ENCODE assay signal across 9 mouse cellular contexts in genomic region chr17:47878378-47879089, GRCm38 (mm10). TPM values are rescaled to one million over a fixed set of nuclear protein-coding genes. Genes with fewer than 3 reads are reported as not detected.
A peak's percentile ranks its signal among the peaks of the same experiment; 100 is the strongest.
DNase-seq lines count a peak whose midpoint lies in the region; ATAC-seq and TF ChIP-seq lines count a peak whose summit lies in the region.
"Had no signal": no experiment of that assay in that cellular context is flagged by ENCODE, and none has a peak within 500 bp of the region (broad histone marks: within the 10 kb centered on the region; RNA-seq: fewer than 3 reads in every experiment).

No protein-coding gene starts in this region.

- WGBS in midbrain, embryonic 11.5 days = 10% methylated on average over 34 of the region's 35 CpGs
- 40% methylated on average over 30 of the region's 35 CpGs for WGBS in stomach, postnatal 0 days

- no peak for TF ChIP-seq EP300 in stomach, postnatal 0 days (optimal IDR thresholded peaks at IDR 0.05)

- no peak overlapping the region for H3K4me3 ChIP-seq in midbrain, embryonic 11.5 days (ENCODE audit: low read depth, low read length)
- H3K4me3 ChIP-seq in stomach, postnatal 0 days (ENCODE audit: low read depth, low read length) = peak overlapping the region; percentile 1; the same call in 1 of the 2 replicates

- peak; percentile 27 for ATAC-seq in midbrain, embryonic 11.5 days (ENCODE audit: low FRiP score)
- 0 out of 2 replicates have a peak, but pooled peaks have one; percentile 24 for ATAC-seq in stomach, postnatal 0 days (ENCODE audit: low FRiP score, low TSS enrichment)

- no peaks in the 10 kb centered on the region for H3K9me3 ChIP-seq in midbrain, embryonic 11.5 days (ENCODE audit: control insufficient read depth, low read length)
- no peaks in the 10 kb centered on the region for H3K9me3 ChIP-seq in stomach, postnatal 0 days (ENCODE audit: control insufficient read depth, low read length)

- peak overlapping the region; percentile 24 for H3K4me2 ChIP-seq in midbrain, embryonic 11.5 days
- H3K4me2 ChIP-seq in stomach, postnatal 0 days (replicated peaks; ENCODE audit: low read depth) = peak overlapping the region; percentile 34

- H3K9ac ChIP-seq in midbrain, embryonic 11.5 days (ENCODE audit: low read length) = peak overlapping the region; percentile 46
- peak overlapping the region; percentile 35; the same call in 1 of the 2 replicates for H3K9ac ChIP-seq in stomach, postnatal 0 days (ENCODE audit: low read length)
- H3K9ac ChIP-seq: liver, embryonic 14.5 days had no signal

- DNase-seq in adrenal gland, adult 2 months = peak; percentile 15
- no peak for DNase-seq in adrenal gland, postnatal 4 days (ENCODE audit: low spot score in 2 of 2)
- DNase-seq in cerebellum, adult 9-10 months = peak; percentile 65
- peak; percentile 47 for DNase-seq in gastrocnemius, postnatal 10 days
- DNase-seq in layer of hippocampus, adult 9-11 months = peak; percentile 83
- peak; percentile 92 for DNase-seq in midbrain, embryonic 11.5 days (ENCODE audit: low spot score, missing footprints)
- DNase-seq in stomach, postnatal 0 days (ENCODE audit: low spot score) = no peak
- no peak for DNase-seq in ovary, adult 18-20 months (ENCODE audit: low spot score)

- TF ChIP-seq CTCF in stomach, postnatal 0 days (IDR thresholded peaks at IDR 0.05; ENCODE audit: low read depth) = no peak

- H3K4me1 ChIP-seq in midbrain, embryonic 11.5 days (ENCODE audit: control insufficient read depth, insufficient read depth, low read length) = peaks cover 72% of the 10 kb centered on the region
- no peaks in the 10 kb centered on the region for H3K4me1 ChIP-seq in stomach, postnatal 0 days (replicated peaks; ENCODE audit: control insufficient read depth, insufficient read depth)

- peaks cover 10% of the 10 kb centered on the region for H3K36me3 ChIP-seq in midbrain, embryonic 11.5 days (ENCODE audit: control insufficient read depth, insufficient read depth, low read length)
- H3K36me3 ChIP-seq in stomach, postnatal 0 days (ENCODE audit: control insufficient read depth, insufficient read depth, low read length) = peaks cover 12% of the 10 kb centered on the region; the same call in 1 of the 2 replicates

- no peaks in the 10 kb centered on the region for H3K27me3 ChIP-seq in midbrain, embryonic 11.5 days (ENCODE audit: control insufficient read depth, insufficient read depth, low read length)
- H3K27me3 ChIP-seq in stomach, postnatal 0 days (ENCODE audit: control insufficient read depth, insufficient read depth, low read length) = no peaks in the 10 kb centered on the region

- peak overlapping the region; percentile 80 for H3K27ac ChIP-seq in midbrain, embryonic 11.5 days (ENCODE audit: low read depth, low read length)
- H3K27ac ChIP-seq in stomach, postnatal 0 days (replicated peaks) = no peak overlapping the region
- H3K27ac ChIP-seq: liver, embryonic 14.5 days had no signal

RNA-seq across cellular contexts. Expression of gene Mdfi, which starts 44.0 kb away (rescaled TPM):
- total RNA-seq in adrenal gland, adult 2 months (2021) = 1 to 10 TPM; 1.2 to 2.1 TPM
- polyA plus RNA-seq in adrenal gland, adult 2 months (2012; rRNA removed) = 15.8 and 24.2 TPM in 2 replicates
- total RNA-seq in adrenal gland, postnatal 4 days (2021) = 10 to 100 TPM; 10.3 to 12.9 TPM
- total RNA-seq in gastrocnemius, postnatal 10 days (2021) = 10 to 100 TPM in 1 of 2 experiments, 1 to 10 TPM in 1; 7.2 to 10.0 TPM
- polyA plus RNA-seq in midbrain, embryonic 11.5 days (2014; fragmentation: Nextera tagmentation; extraction: Ambion mirVana) = 24.7 and 25.7 TPM in 2 replicates
- polyA plus RNA-seq in stomach, postnatal 0 days (2015; fragmentation: Nextera tagmentation; extraction: Ambion mirVana) = 6.2 and 6.3 TPM in 2 replicates

RNA-seq across cellular contexts. Expression of gene Foxp4, which starts 45.9 kb away (rescaled TPM):
- total RNA-seq in adrenal gland, adult 2 months (2021) = 10 to 100 TPM; 21.8 to 25.3 TPM
- 61.2 and 76.5 TPM in 2 replicates for polyA plus RNA-seq in adrenal gland, adult 2 months (2012; rRNA removed)
- 10 to 100 TPM; 37.8 to 41.2 TPM for total RNA-seq in adrenal gland, postnatal 4 days (2021)
- total RNA-seq in gastrocnemius, postnatal 10 days (2021) = 10 to 100 TPM; 10.2 to 16.1 TPM
- polyA plus RNA-seq in midbrain, embryonic 11.5 days (2014; fragmentation: Nextera tagmentation; extraction: Ambion mirVana) = 24.6 and 27.5 TPM in 2 replicates
- 14.6 and 17.9 TPM in 2 replicates for polyA plus RNA-seq in stomach, postnatal 0 days (2015; fragmentation: Nextera tagmentation; extraction: Ambion mirVana)

Comparison
In these comparisons a context has a peak if more than half of its experiments do, and no peak if none do; other contexts are left out.
1. DNase-seq: peak in adrenal gland, adult 2 months (single experiment), cerebellum, adult 9-10 months (single experiment), gastrocnemius, postnatal 10 days (single experiment), layer of hippocampus, adult 9-11 months (single experiment) and midbrain, embryonic 11.5 days (single experiment); none in adrenal gland, postnatal 4 days (0 of 2), stomach, postnatal 0 days (single experiment) and ovary, adult 18-20 months (single experiment).